Mouse (Mus musculus) liver, postnatal 0 days (tissue): Measurements from ENCODE around the gene Pcmt1.

ENCODE experiments used
- CTCF ChIP-seq: sonication (generic); IDR thresholded peaks from 2 replicates; pipeline ENCODE4 v1.5.1; 2016; ENCODE audit warnings: antibody characterized with exemption, low read depth
- EP300 ChIP-seq: IDR thresholded peaks from 2 replicates; pipeline ENCODE4 v1.6.1; 2016; ENCODE audit warnings: antibody characterized with exemption, low read depth, mild to moderate bottlenecking

GRCm38 (mm10) chr10:7611647-7612046 is 69.3 kb downstream of the Pcmt1 start:
- TF ChIP-seq CTCF (no peak), EP300 (no peak)
